Mouse (Mus musculus): Measurements from ENCODE around the gene Arpc1b. TPM values are rescaled to one million over a fixed set of nuclear protein-coding genes. Genes with fewer than 3 reads are reported as not detected.
"Not testable (repeated sequence)": the region's sequence is repeated elsewhere in the genome, so short reads cannot be mapped to it uniquely, and the experiment has no call there.

The Arpc1b gene
- total and polyA plus RNA-seq, 3 experiments, result 212 to 491 (median 236) TPM

DNA sequence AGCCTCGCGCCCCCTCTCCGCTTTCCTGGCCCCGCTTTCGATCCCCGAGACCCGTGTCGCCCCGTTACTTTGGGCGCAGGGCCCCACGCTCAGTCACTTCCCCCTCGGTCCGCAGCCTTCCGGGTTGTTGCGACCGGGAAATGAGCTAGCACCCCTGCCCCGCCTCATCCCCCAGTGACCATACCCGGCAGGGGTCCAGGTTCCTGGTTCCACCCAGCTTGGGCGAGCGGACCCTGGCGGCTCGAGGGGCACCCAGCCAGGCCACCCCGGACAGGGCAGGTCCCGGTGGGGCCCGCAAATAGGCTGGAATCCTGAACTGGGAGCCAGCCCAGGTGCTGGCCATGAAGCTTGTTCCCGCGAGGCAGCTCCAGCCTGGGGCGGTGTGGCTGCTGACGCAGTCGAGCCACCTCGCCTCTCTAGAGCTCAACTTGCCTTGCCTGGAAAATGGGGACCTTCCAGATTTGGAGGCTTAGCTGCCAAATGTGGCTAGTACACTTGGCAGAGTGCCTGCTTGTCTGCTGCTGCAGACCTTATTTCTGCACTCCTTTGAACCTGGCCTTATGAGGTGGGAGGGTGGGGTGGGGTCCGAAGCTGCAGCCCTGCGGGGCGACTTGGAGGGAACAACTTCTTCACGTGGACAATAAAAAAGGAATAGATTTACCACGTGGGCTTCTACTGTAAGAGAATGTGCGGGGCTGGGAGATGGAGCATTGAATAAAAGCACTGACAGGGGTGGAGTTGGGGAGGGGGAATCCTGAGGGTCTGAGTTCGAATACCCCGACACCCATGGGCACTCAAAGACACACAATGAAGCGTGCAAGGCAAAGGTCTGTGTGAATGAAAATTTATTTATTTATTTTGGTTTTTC lies 825 bp downstream of the Arpc1b start:
- peak; percentile 81 for DNase-seq

- no peak for DNase-seq
Measured at GRCm38 (mm10) chr5:145115736-145116135, 1.7 kb downstream of the Arpc1b start.

GRCm38 (mm10) chr5:145116316-145116715 lies 2.3 kb downstream of the Arpc1b start:
- DNase-seq, result peak; percentile 82

- peak; percentile 78 for DNase-seq
Measured at GRCm38 (mm10) chr5:145116916-145117315, 2.9 kb downstream of the Arpc1b start.

GRCm38 (mm10) chr5:145118005-145118404 lies 4.0 kb downstream of the Arpc1b start:
- DNase-seq, result peak; percentile 34

GRCm38 (mm10) chr5:145118461-145118860 lies 4.4 kb downstream of the Arpc1b start:
- DNase-seq, result no peak

GRCm38 (mm10) chr5:145119385-145119784 lies 5.4 kb downstream of the Arpc1b start:
- no peak for DNase-seq

DNA sequence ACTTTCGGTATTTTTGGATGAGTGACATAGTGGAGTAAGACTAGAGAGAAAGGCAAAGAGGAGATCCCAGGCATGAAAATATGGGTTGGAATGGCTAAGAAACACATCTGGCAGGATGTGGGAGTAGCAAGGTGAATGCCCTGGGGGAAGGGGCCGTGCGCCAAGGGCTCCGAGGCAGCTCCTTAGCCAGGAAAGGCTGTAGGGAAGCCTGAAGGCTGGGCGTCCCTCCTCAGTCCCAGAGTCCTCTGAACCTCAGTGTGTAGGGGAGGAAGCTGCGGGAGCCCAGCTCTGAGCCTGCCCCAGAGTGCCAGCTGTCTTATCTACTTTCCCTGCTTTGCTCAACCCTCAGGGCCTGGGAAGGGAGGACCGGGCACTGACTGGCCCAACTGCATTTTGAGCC lies 6.9 kb downstream of the Arpc1b start:
- no peak for DNase-seq

GRCm38 (mm10) chr5:145123396-145123795 lies 9.4 kb downstream of the Arpc1b start:
- no peak for DNase-seq

DNA sequence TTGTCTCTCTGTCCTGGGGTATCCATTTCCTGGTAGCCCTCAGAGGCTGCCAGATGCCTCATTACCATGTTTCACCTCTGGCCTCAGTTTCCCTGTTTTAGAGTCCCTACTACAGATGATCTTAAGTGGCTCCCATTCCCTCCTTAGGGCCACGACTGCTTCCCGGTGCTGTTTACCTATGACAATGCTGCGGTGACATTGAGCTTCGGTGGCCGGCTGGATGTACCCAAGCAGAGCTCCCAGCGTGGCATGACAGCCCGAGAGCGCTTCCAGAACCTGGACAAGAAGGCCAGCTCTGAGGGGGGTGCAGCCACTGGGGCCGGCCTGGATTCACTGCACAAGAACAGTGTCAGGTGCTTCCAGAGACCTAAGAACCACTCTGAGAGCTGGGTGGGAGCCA lies 12.6 kb downstream of the Arpc1b start:
- no peak for DNase-seq

DNA sequence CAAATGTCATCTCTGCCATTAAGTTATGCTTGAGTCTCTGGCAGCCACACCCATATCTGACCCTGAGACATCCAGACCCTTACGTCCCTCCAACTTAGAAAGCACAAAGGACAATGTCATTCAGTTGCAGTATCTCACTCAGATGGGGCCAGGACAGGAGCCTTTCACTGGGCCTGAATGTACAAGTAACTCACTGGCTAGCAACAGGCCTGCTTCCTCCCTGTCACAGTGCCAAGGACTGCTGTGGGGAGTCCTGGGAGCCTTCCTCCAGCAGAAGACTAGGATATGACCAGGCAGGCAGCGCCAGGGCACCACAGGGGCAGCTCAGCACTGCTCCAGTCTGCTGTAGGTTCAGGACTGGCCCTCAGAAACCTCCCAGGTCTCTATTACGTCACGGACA lies 15.1 kb downstream of the Arpc1b start:
- peak; percentile 75 for DNase-seq

- not testable (repeated sequence) for DNase-seq
Measured at GRCm38 (mm10) chr5:145129773-145130172, 15.8 kb downstream of the Arpc1b start.

GRCm38 (mm10) chr5:145130191-145130590 lies 16.2 kb downstream of the Arpc1b start:
- peak; percentile 55 for DNase-seq

DNA sequence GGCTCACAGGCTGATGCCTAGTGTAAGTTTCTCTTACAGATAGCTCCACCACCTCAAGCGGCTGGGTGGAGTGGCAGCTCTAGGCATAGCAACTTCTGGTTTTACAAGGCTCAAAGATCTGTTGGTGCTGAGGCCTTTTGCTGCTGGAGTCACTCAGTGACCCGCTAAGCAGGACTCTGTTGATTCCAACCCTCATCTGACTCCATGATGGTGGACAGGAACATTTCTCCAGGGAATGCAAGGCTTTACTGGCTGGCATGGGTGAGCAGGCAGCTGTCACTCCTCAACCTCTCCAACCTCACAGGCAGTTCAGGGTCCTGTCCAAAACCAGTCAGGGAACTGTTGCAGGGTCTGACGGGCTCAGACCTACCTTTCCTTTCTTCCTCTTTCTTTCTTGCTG lies 17.0 kb downstream of the Arpc1b start:
- no peak for DNase-seq

GRCm38 (mm10) chr5:145133275-145133674 lies 19.3 kb downstream of the Arpc1b start:
- DNase-seq, result not testable (repeated sequence)

GRCm38 (mm10) chr5:145138836-145139235 lies 24.8 kb downstream of the Arpc1b start:
- no peak for DNase-seq

DNA sequence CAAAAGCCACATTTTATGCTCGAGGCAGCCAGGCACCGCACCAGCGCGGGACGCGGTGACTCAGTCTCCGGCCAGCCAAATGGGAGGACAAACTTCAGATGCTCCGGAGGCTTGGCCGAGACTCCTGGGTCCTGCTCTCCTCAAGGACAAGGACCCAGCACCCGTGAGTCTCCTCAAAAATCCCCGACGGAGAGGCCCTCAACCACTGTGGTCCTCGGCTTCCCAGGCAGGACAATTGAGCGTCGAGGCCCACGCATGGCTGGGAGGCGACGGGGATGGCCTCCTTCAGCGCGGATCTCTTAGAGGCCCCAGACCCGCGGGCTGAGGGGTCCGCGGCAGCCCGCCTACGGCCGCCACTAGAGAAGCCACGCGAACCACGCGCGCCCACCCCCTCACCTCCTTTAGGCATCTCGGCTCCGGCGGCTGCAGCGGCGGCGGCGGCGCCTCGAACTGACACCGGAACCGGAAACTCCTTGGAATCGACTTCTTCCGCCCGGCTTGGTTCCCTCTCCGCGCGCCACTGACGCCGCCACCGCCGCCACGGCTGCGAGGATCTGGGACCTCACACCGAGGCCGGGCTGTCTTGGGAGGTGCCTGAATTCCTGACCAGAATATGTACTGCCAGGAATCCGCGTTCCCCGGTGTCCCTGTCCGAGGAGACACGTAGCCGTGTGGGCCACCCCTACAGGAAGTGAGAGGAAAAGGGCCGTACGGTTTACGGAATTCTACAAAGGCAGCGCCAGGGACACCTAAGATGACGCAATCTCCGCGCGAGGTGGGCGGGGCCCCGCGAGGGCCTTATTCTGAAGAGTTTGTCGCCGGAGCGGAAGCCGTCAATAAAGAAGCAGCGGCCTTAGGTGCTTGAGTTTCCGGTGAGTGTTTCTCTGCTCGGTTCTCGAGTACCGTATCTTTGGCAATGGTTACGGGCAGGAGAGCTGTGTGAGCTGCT lies 25.8 kb downstream of the Arpc1b start, which contains the start of the genes Pdap1 and Bud31:
Gene Pdap1, minus strand, starts transcription at position 668 of the 949 bp plus-strand sequence.
Gene Bud31, plus strand, starts transcription at position 792 of the 949 bp plus-strand sequence.
- peak; percentile 96 for DNase-seq

GRCm38 (mm10) chr5:145140611-145141010 lies 26.6 kb downstream of the Arpc1b start:
- DNase-seq, result no peak

DNA sequence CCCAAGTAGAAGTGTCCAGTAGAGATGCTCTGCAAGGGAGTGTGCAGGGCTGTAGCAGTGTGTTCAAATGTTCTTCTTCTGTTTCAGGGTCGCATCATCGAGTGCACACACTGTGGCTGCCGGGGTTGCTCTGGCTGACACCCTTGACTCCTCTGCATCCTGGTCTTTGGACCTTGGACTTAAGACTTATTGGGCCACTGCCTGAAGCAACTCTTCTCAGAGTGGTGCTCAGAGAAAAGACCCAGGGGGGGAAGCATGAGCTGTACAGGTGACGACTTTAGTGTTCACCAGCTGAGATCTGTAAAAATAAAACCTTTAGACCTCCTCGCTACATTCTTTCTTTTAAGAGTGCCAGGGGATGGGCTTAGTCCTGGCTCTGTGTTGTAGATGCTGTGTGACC lies 33.7 kb downstream of the Arpc1b start:
- no peak for DNase-seq

GRCm38 (mm10) chr5:145149294-145149693 lies 35.3 kb downstream of the Arpc1b start:
- DNase-seq, result no peak

- no peak for DNase-seq
Measured at GRCm38 (mm10) chr5:145152690-145153089, 38.7 kb downstream of the Arpc1b start.

DNA sequence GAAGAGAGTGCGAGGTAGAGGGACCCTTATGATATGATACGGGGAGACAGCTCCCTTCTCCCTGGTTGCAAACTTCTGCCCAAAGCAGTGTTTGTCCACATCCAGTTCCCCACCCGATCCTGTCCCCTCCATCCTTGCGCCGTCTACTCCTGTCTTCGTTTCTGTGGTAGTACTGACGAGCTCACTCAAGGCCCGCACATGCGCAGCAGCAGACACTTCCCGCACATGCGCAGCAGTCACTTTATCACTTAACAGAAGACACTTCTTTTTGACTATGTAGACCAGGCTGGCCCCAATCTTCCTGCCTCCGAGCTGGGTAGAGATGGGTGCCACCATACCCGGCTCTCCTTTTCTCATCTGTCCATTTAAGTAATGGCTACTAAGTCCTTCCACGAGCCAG lies 47.3 kb downstream of the Arpc1b start:
- DNase-seq, result no peak

DNA sequence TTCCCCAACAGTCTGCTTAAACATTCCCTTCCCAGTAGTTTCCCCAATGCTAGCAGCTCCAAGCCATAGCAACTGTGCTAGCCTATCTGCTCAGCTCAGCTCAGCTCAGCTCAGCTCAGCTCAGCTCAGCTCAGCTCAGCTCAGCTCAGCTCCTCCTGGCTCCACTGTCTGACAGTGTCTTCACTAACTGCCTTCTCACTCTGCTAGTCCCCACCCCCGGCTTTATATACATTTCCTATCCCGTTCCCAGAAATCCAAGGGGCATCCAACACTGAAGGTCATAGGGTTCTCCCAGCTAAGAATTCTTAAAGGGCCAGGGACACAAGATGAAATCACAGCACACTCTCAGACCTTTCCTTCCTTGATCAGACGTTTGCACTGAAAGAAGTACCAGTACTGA lies 50.7 kb downstream of the Arpc1b start:
- no peak for DNase-seq
